Mouse (Mus musculus) left cerebral cortex, adult 8-10 months (tissue): ENCODE measurements around the gene 4930404N11Rik. TPM values are rescaled to one million over a fixed set of nuclear protein-coding genes. Genes with fewer than 3 reads are reported as not detected.

Source experiments
- DNase-seq, 2 experiments: peaks; one replicate each; pipeline ENCODE4 v3.0.0; 2022; ENCODE audit warnings: low spot score in 2 of 2
- total RNA-seq, 4 experiments: library from RNA; stranded (reverse); gene quantifications; 2 replicates each; pipeline ENCODE4 v1.2.4; 2022

The 4930404N11Rik gene
- total RNA-seq, 4 experiments from 2014 or later: 0.77 to 2.4 (median 1.2) TPM

GRCm38 (mm10) chr10:81356352-81356990, 9.1 kb downstream of the 4930404N11Rik start:
- no peak for DNase-seq

- no peak for DNase-seq
Measured at GRCm38 (mm10) chr10:81355533-81355932, 10.1 kb downstream of the 4930404N11Rik start.

GRCm38 (mm10) chr10:81354738-81355477, 10.7 kb downstream of the 4930404N11Rik start:
- no peak for DNase-seq

GRCm38 (mm10) chr10:81351678-81352291, 13.8 kb downstream of the 4930404N11Rik start:
- DNase-seq: no peak

GRCm38 (mm10) chr10:81350351-81351063, 15.1 kb downstream of the 4930404N11Rik start, which contains the start of gene Hmg20b:
Gene Hmg20b, minus strand, starts transcription at chr10:81350480.
- peak; percentile 98 to 99 for DNase-seq

GRCm38 (mm10) chr10:81349961-81350350, 15.7 kb downstream of the 4930404N11Rik start:
- no peak for DNase-seq

GRCm38 (mm10) chr10:81349146-81349545, 16.5 kb downstream of the 4930404N11Rik start:
- no peak for DNase-seq

- DNase-seq: no peak
Measured at GRCm38 (mm10) chr10:81346453-81347067, 19.1 kb downstream of the 4930404N11Rik start.

GRCm38 (mm10) chr10:81345162-81345534, 20.5 kb downstream of the 4930404N11Rik start:
- DNase-seq: no peak

- DNase-seq: no peak
Measured at GRCm38 (mm10) chr10:81344421-81345161, 21.0 kb downstream of the 4930404N11Rik start.

GRCm38 (mm10) chr10:81342686-81343505, 22.7 kb downstream of the 4930404N11Rik start, which contains the start of gene Gipc3:
Gene Gipc3, minus strand, starts transcription at chr10:81343266.
- no peak for DNase-seq

- no peak for DNase-seq
Measured at GRCm38 (mm10) chr10:81341333-81341949, 24.2 kb downstream of the 4930404N11Rik start.

- DNase-seq: no peak
Measured at GRCm38 (mm10) chr10:81340551-81341332, 24.9 kb downstream of the 4930404N11Rik start.

GRCm38 (mm10) chr10:81336558-81336957, 29.1 kb downstream of the 4930404N11Rik start:
- no peak for DNase-seq

GRCm38 (mm10) chr10:81335393-81336340, 29.9 kb downstream of the 4930404N11Rik start:
- DNase-seq: no peak

- DNase-seq: no peak
Measured at GRCm38 (mm10) chr10:81334324-81334723, 31.3 kb downstream of the 4930404N11Rik start.

GRCm38 (mm10) chr10:81332277-81332676, 33.3 kb downstream of the 4930404N11Rik start:
- no peak for DNase-seq
